Mouse (Mus musculus) frontal cortex, postnatal 14 days (tissue): Measurements from ENCODE around the gene Gm28372.
"Not testable (repeated sequence)": the region's sequence is repeated elsewhere in the genome, so short reads cannot be mapped to it uniquely, and the experiment has no call there.

Experiments used
- DNase-seq, 2 experiments: peaks; one replicate each; pipeline ENCODE4 v3.0.0; 2022; ENCODE audit warnings: low spot score in 2 of 2

The Gm28372 gene

DNA sequence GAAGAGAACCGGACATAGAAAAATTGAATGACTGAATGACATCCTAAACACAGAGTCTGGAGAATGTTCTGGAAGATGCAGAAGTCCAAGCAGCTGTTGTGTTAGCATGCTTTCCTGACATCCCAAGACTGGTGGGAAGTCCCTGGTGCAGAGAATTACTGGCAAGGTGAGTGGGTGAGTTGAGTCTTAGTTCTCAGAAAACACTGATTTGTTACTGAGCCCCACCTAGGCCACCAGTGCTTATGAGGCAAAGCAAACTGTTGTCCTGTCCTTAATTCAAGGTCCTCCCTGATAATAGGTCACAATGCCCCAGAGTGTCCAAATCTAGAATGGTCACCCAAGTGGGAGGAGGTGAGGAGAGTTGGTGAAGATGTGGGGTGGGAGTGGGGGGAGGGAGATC is at the start of gene Gm28372, which contains the start of gene 1700020A23Rik:
Gm28372 (plus strand) TSS at position 301 of the 400 bp plus-strand sequence.
1700020A23Rik (plus strand) TSS at position 321 of the 400 bp plus-strand sequence.
- DNase-seq = no peak

DNA sequence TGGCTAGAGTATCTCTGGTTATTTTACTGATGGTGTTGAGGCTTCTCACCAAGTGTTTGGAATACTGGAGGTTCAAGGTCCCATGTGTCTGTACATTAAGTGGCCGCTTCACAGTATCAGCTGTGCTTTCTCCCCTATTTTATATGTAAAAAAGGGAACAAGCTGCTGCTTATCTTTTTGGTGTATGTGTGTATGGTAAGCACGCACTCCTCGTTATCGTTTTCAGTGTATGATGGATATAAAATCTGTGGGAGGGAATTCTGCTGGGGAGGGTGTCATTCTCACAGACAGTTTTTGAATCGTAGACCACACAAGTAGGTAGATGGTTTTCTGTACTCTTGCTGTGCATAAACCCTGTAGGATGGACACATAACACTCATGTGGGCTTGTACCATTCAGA is 47.5 kb upstream of the Gm28372 start:
- no peak for DNase-seq

DNA sequence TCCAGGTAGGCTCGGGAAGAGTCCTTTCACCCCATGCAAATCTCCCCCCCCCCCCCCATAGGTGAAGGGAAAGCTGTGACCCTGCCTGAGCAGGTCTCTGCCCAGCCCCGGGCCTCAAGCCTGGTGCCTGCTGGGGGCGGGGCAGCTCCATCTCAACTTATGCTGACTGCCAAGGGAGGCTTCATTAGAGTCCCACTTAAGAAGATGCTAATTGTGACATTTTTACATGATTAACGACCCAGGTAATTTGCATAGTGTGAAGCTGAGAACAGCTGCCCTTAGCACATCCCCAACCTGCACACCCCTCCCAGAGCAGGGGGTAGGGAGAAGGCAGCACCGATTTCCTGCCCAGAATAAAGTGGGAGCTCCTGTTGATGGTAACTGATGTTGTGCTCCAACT is 46.2 kb upstream of the Gm28372 start:
- DNase-seq = no peak

DNA sequence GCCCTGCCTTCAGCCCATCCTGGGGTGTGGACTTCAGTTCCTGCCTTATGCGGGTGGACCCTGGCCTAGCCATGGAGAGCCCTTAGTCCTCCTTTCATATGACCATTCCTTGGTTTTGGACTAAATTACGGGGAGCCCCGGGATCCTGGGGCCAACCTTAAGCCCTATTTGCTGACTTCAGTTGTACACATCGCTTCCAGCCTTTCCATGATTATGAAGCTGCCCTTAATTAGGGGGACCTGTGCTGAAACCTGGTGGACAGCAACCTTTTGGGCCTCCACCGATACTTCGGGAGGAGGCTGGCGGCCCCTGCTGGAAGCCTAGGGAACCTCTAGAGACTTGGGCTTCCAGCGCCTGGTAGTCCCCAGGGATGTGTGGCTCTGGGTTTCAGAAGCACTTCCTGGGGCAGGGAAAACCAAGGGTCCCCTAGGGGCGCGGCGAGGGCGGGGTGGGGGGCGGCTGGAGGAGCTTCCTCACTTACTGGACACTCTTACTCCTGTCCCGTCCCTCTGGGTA is 42.5 kb upstream of the Gm28372 start:
- peak in 1 of 2 experiments; percentile 46 for DNase-seq

DNA sequence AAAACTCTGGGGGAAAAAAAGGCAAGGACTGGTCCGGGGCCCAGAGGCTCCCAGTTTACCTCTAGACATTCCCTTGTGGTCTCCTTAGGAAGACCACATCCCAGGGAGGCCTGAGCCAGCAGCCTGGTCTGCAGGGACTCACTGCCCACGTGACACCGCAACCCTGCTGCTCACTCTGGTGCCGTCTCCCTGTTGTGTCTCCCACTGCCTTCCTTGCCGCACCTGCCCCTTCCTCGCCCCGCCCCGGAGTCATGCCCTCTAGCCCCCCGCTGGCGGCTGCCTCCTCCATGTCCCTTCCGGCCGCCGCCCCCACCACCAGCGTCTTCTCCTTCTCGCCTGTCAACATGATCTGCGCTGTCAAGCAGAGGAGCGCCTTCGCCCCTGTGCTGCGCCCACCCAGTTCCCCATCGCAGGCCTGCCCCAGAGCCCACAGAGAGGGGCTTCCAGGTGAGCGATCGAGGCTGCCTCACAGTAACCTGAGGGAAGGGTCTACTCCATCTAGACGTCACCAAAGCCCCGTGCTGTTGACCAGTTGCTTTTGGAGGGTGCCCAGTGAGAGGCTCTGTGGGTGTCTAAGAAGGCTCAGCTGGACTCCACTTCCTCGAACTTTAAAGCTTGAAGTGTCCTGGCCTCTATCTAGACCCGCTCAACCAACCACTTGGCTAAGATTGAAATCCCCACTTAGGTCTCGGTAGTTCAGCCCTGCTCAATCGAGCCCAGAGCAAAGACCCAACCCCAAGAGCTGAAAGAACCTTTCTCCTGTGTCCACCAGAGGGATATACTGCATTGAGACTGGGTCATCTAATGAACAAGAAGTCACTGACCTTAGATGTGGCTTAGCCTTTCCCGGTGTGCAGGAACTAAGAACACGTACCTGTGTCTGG is 39.6 kb upstream of the Gm28372 start:
- DNase-seq = no peak

DNA sequence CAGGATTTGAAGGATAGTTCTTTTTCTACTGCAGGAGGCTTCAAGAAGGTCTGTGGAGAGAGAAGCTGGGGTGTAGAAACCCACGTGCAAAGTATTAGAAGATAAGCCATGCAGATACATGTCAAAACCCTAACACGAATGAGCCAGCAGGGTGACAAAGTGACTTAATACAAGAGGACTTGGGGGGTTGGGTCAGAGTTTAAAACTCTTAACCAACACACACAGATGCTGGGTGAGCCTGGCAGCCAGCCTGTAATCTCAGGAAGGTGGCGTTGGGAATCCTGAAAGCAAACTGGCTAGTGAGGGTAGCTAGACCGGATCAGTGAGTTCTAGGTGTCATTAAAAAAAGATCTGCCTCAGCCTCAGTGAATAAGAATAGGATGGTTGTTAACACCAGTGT is 37.7 kb upstream of the Gm28372 start:
- DNase-seq = no peak

DNA sequence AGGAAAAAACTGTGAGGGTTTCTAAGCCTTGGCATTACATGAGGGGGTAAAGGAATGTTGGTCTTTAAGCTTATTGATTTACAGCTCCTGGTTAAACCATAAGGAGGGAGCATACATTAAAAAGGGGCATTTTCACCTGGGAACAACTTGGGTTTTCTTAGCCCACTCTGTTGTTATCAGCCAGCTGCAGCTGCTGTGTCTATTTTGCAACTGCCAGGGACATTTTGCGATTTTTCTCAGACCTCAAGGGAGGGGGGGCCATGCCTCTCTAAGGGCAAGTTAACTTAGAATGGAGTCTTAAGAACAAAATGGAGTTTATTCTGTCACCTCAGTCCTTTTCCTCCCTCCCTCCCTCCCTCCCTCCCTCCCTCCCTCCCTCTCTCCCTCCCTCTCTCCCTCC is 32.0 kb upstream of the Gm28372 start:
- not testable (repeated sequence) for DNase-seq

DNA sequence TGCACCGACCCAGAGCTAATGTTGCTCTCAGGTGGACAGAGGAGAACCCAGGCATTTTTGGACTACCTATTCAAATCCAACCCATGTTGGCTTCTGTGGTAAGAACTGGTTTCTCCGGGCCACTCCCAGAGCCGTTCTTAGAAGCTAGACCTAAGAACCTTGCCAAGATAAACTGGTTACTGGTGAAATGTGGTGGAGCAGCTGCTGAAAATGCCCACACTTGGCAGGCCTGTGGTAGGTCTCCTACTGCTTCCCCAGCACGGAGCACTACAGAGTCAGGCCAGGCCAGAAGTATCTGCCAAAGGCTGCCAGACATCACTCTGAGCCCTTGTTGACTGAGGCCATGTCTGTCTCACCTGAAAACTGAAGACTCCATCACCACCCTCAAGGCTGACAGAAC is 30.1 kb upstream of the Gm28372 start:
- DNase-seq = no peak

DNA sequence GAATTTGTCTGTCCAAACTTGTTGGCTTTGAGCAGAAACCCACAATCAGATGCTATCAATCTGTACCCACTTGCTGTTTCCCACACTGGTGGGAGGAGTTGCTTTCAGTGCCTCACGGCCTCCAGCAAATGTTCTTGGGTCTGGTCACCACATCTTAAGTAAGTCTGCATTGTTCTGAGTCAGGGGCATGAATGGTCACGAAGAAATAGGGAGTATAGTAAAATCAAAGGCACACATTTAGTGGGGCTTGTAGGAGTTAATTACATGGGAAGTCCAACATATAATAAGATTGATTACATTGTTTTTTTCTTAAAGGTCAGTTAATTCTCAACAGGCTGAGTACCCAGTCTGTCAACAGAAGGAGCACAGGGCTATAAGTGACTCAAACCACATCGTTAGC is 21.8 kb upstream of the Gm28372 start:
- no peak for DNase-seq

DNA sequence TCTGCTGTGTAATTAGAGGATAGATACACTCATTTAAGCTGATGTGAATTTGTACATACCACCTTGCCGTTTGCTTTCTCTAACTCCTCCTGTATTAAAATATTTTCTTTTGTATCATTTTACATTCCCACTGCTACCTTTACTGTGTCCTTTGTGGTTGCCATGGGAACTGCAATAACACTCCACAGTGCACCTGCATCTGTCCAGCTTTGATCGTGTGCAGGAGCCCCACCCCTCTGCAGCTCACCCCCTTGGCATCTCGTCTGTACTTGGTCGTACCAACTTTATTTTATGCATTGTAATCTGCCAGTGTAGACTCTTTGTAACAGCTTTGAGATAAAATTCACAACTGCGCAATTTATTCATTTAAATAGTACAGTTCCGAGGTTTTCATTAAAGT is 21.1 kb upstream of the Gm28372 start:
- DNase-seq = no peak

DNA sequence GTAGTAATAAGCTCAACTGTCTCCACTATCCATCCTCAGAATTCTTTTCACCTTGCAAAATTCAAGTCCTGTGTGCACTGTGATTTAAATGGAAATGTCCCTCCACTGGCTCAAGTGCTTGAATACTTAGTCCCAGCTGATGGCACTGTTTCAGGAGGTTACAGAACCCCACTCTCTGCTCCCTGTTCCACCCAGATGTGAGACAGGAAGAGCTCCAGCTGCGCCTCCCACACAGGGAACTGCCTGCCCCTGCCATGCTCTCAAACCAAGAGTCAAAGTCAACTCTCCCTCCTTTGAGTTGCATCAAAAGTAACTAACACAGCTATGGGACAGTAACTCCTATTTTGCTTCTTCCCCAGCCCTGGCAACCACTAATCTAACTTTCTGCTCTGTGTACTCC is 18.8 kb upstream of the Gm28372 start:
- no peak for DNase-seq

DNA sequence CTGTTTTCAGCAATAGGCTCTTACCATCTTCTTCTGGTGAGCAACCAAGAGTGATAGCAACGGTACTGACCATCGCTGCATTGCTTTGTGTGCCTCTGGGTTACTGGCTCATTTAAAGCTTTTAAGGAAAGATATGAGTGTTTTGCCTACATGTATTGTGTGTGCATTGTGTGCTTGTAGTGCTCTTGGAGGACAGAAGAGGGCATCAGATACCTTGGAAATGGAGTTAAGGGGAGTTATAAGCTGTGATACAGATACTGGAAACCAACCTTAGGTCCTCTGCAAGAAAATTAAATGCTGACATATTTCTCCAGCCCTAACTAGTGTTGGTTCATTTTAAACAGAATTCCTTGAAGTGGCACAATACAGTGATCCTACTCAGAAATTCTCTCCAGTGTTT is 16.2 kb upstream of the Gm28372 start:
- no peak for DNase-seq

DNA sequence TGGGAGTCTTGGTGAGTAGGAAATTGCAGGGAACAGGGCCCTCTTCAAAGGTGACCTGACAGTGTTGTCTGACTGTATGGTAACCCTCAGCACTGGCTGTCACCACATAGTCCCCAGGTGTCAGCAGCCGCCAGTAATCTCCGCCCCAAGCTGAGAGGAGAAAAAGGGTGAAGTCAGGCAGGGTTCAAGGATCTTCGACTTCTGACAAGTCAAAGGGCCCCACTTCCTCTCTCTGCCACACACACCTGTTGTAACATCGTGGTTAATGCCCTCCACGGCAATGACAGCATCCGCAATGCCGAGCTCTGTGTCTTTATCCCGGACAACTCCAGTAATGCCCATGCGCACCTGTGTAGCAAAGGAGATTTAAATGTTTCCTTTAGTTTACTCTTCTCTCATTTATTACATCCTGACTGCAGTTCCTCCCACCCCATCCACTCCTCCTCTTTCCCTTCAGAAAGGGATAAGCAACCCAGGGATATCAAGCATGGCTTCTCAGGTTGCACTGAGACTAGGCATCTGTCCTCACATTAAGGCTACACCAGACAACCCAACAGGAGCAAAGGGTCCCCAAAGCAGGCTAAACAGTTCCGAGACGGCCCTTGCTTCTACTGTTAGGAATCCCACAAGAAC is 13.9 kb upstream of the Gm28372 start:
- DNase-seq = no peak

DNA sequence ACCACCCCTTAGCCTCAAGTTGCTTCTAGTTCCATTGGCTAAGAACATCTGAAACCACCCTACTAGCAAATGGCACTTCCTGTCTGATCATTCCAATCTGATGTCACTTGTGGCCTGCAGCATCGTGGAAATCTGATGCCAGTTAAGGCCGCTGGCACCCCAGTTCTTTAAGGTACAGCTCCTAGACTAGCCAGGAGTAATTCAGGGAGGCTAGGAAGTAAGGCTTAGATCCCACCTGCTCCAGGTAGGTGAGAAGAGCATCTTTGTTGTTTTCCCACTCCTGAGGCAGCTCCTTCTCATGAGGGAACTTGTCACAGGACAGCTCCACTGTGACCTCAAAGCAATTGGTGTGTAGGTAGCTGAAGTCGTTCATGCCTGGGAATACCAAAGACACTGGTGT is 12.2 kb upstream of the Gm28372 start:
- no peak for DNase-seq

DNA sequence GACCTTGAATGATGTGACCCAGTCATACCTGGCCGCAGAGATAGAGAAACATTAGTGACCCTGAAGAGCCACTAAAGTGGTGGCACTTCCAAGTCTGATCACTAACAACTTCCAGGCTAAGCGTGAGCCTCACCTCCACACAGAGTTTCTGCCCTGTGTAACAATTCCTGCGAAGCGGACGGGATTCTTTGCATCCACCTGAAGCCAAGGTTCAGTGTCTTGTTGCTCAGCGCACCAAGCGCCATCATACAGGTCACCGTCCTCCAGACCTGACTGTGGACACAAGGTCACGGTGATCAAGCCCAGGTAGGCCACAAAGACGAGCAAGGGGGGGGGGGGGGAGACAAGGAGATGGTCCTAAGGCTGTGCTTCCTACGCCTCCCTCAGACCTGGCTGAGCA is 9.3 kb upstream of the Gm28372 start:
- DNase-seq = no peak

DNA sequence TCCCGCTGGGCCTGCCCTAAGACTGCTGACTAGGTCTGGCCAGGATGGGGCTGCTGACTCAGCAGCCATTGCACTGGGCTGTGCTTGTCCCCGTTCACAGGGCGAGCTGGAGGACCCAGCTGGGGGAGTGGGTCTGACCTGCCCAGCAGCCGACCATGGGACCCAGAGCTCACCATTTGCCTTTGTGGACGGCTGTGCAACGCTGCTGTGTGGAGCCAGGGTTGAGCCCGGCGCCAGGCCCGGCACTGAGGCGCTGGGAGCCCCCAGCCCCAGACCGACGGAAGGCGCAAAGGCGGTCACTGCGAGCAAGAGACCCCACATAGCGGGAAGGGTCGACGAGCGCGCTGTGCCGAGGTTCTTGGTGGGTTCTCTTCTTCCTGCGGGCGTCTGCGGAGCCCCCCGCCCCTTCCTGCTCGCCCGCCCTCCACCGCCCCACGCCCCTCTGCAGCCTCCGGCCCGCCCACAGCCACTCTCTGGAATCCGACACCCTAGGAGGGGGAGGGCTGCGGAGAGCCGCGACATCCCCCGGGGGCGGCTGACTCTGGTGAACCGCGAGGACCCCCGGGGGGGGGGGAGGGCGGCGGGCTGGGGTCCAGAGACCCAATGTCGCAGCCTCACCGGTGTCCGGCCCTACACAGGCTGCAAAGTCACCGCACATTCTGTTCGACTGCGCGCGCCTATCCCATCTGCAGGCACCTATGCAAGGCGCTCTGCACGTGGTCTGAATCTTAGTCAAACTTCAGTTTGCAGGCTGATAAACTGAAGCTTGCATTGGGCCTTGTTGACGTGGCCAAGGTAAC is 7.7 kb upstream of the Gm28372 start, which contains the start of gene Cpxm1:
Cpxm1 (minus strand) TSS at position 389 of the 800 bp plus-strand sequence.
- DNase-seq = no peak

DNA sequence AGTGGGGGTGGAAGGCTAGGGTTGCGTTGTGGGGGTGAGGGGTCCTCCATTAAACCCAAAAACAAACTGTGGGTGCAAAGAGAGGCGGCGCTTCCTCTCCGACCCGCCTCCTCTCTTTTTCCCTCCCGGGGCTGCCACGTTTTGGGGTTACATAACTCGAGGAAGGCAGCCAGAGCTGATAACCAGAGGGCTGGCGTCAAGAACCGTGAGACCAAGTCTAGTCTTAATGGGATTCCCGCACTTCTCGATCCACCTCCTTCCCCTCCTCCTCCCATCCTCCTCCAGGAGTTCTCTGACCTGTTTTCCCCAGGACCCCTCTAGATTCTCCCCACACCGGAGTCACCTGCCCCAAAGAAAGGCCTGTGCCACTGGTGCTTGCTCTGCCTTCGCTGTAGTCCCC is 6.9 kb upstream of the Gm28372 start:
- DNase-seq = no peak

DNA sequence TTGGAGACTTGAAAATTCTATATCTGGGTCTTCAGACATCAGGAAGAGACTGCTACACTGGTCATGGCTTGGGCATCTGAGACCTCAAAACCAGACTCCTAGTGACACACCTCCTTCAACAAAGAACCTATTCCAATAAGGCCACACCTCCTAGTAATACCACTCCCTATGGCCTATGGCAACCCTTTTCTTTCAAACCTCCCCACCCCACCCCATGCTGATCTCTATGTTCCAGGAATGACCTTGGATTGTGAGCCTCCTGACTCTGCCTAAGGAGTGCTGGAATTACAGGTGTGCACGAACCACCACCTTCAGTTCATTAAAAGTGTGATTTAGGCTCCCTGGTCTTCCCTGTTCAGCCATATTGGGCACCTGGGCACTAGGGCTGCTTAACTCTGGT is 5.0 kb upstream of the Gm28372 start:
- DNase-seq = no peak

DNA sequence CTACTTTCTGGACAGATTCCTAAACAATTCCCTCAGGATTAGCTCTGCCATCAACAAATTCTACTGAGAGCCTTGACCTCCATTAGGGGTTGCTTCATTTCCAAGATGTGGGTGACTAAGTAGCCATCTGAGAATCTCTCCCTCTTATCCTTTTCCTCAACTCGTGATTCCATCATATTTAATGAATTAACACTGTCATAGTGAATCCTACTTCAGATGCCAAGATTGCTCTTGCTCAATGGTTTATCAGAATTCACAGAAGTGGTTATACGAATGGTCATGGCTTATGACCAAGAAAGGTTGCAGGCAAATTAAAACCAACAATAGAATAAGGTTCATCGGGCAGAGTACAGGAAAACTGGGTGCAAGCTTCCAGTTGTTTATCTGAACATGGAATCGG is 3.1 kb upstream of the Gm28372 start:
- no peak for DNase-seq

DNA sequence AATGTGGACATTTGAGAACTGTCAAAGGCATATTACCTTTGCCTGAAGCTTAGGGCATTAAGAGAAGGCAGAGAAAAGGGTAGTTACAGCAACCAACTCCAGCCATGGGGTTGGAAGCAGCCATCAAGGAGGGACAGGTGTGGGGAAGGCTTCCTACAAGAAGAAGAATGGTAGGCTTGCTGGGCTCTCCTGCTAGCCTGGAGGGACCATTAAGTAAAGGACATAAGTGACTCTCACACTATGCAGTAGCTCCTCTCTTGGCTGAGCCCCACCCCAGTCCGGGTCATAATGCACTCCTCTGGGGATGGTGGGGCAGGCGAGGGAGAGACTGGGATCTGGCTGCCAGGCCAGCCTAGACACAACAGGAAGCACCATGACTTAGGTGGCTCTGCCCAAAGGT is 1.1 kb downstream of the Gm28372 start, which contains the start of gene Tmem239:
Tmem239 (plus strand) TSS at position 301 of the 400 bp plus-strand sequence.
- no peak for DNase-seq

DNA sequence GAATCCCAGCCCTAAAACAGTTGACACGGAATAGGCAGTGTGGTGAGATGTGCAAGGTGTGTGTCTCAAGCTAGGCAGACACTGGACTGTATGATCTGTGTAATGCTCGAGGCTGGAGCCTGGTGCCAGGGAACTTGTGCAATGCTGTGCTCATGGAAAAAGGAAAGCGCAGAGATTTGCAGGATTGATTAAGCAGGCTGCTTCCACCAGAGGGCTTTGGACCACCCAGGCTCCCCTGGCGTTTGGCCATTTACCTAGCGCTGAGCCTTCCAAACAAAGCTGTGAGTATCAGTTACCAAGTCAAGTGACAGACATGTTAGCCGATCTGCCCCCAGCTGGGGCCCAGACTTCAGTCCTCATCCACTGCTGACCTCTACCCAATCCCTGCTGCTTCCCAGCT is 3.2 kb downstream of the Gm28372 start:
- no peak for DNase-seq
